Mouse (Mus musculus) lung, postnatal 0 days (tissue): ENCODE measurements at regions not wholly inside any gene's neighbourhood (a gene's known extent, or its start where the extent isn't known, plus 50 kb on each side); places are given as distances from the start of the nearest gene placed in this dataset.

Experiments
- ATAC-seq: fragments of 200-750 bp; cut with Nextera tagmentation; 2 replicates; pipeline ENCODE4 v1.8.0; 2017; ENCODE audit warnings: moderate library complexity
- DNase-seq: peaks from one replicate; pipeline ENCODE4 v3.0.0-alpha.2; 2016; ENCODE audit warnings: low spot score
- H3K27ac ChIP-seq: fragments of 300-500 bp; sonication (generic); 2 replicates; pipeline ENCODE4 v1.5.1; 2014; ENCODE audit warnings: antibody characterized with exemption, mild to moderate bottlenecking, low read length, mixed read lengths
- H3K27me3 ChIP-seq: fragments of 300-500 bp; sonication (generic); replicated peaks from 2 replicates; pipeline ENCODE4 v1.6.1; 2014; ENCODE audit warnings: low read length, mixed read lengths; ENCODE audit not compliant: insufficient read depth
- H3K36me3 ChIP-seq: fragments of 300-500 bp; sonication (generic); 2 replicates; pipeline ENCODE4 v1.6.1; 2014; ENCODE audit warnings: low read length, mixed read lengths; ENCODE audit not compliant: insufficient read depth
- H3K4me1 ChIP-seq: fragments of 300-500 bp; sonication (generic); 2 replicates; pipeline ENCODE4 v1.6.1; 2014; ENCODE audit warnings: antibody characterized with exemption, low read depth, low read length, mixed read lengths; ENCODE audit not compliant: insufficient read depth
- H3K4me2 ChIP-seq: fragments of 300-500 bp; sonication (generic); replicated peaks from 2 replicates; pipeline ENCODE4 v1.6.1; 2014; ENCODE audit warnings: low read depth, mild to moderate bottlenecking, low read length, moderate library complexity, mixed read lengths
- H3K4me3 ChIP-seq: fragments of 300-500 bp; sonication (generic); 2 replicates; pipeline ENCODE4 v1.5.1; 2014; ENCODE audit warnings: low read depth, low read length
- H3K9ac ChIP-seq: fragments of 300-500 bp; sonication (generic); replicated peaks from 2 replicates; pipeline ENCODE4 v1.6.1; 2014; ENCODE audit warnings: low read depth, mild to moderate bottlenecking
- H3K9me3 ChIP-seq: fragments of 300-500 bp; sonication (generic); 2 replicates; pipeline ENCODE4 v1.6.1; 2016; ENCODE audit warnings: low read length, mixed read lengths
- CTCF ChIP-seq: IDR thresholded peaks from 2 replicates; pipeline ENCODE4 v1.5.1; 2016; ENCODE audit warnings: antibody characterized with exemption, mild to moderate bottlenecking
- EP300 ChIP-seq: IDR thresholded peaks from 2 replicates; pipeline ENCODE4 v1.6.1; 2016; ENCODE audit warnings: antibody characterized with exemption, mild to moderate bottlenecking, control low read depth
- WGBS: fragments of 180-500 bp; shearing (Covaris S2); extraction: QIAGEN DNeasy Blood & Tissue Kit; methylation state at CpG from one replicate; pipeline ENCODE4 v1.1.7; 2014; 5-methylcytosine and 5-hydroxymethylcytosine counted together

GRCm38 (mm10) chr12:99073766-99074165, 153.4 kb downstream of the Ttc8 start:
- no peak for DNase-seq
- no peak for ATAC-seq
- no peak overlapping the region for H3K4me3 ChIP-seq
- H3K36me3 ChIP-seq: no peaks in the 10 kb centered on the region
- H3K4me1 ChIP-seq: no peaks in the 10 kb centered on the region
- no peak overlapping the region for H3K27ac ChIP-seq
- no peak overlapping the region for H3K9ac ChIP-seq
- 74% methylated on average over 5 of the region's 5 CpGs for WGBS
- no peaks in the 10 kb centered on the region for H3K9me3 ChIP-seq
- TF ChIP-seq CTCF (no peak), EP300 (no peak)
- no peak overlapping the region for H3K4me2 ChIP-seq
- H3K27me3 ChIP-seq: no peaks in the 10 kb centered on the region

GRCm38 (mm10) chr12:99077366-99077765, 157.0 kb downstream of the Ttc8 start:
- no peak overlapping the region for H3K4me2 ChIP-seq
- no peaks in the 10 kb centered on the region for H3K9me3 ChIP-seq
- no peak overlapping the region for H3K27ac ChIP-seq
- DNase-seq: no peak
- TF ChIP-seq CTCF: no peak
- no peaks in the 10 kb centered on the region for H3K36me3 ChIP-seq
- ATAC-seq: no peak
- H3K4me1 ChIP-seq: no peaks in the 10 kb centered on the region
- H3K27me3 ChIP-seq: no peaks in the 10 kb centered on the region
- no peak overlapping the region for H3K9ac ChIP-seq
- no peak overlapping the region for H3K4me3 ChIP-seq
- 35% methylated on average over 3 of the region's 3 CpGs for WGBS

DNA sequence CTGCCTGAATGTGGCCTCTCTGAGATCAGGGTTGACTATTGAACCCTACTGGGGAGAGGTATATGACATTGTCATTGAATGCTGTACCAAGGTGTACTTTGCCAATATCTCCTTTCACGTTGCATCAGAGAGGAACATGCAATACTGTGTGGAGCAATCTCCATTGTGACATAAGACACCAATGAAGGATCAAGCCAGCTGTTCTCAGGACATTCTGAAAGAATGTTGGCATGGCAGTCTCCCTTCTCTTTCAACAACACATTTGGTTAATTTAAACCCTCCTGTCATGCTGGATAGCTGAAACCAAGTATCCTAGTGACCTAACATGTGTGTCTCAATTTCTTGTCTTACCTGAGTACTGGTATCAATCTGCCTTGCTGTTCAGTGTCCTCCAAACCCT, 159.5 kb downstream of the Ttc8 start:
- Histone ChIP-seq H3K27ac (no peak overlapping the region), H3K9me3 (no peaks in the 10 kb centered on the region), H3K4me2 (no peak overlapping the region), H3K4me3 (no peak overlapping the region), H3K36me3 (no peaks in the 10 kb centered on the region), H3K9ac (no peak overlapping the region), H3K27me3 (0 out of 2 replicates have a peak, but pooled peaks cover 4% of the 10 kb centered on the region), H3K4me1 (no peaks in the 10 kb centered on the region)
- TF ChIP-seq EP300 (no peak), CTCF (no peak)
- ATAC-seq: no peak
- WGBS: 57% methylated on average over 1 of the region's 1 CpGs
- peak; percentile 31 for DNase-seq

DNA sequence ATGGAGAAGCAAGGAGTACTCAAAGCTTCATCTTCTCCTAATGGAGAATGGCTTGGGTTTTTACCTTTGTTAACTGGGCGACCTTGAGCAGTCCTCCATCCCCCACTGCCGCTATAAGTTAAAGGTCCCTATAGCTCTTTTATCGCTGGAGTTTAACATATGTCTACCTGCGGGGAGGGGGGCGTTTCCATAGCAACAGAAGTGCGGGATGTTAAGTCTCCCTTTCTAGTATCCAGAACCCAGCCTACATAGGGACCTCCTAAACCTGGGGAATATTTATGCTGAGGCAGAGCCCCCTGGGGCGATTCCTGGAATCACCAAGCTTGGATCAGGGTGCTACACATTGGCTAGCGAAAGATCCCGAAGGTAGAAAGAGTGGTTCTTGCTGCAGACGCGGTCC, 163.2 kb downstream of the Ttc8 start:
- TF ChIP-seq EP300 (no peak), CTCF (no peak)
- Histone ChIP-seq H3K4me3 (no peak overlapping the region), H3K9ac (no peak overlapping the region), H3K27ac (no peak overlapping the region), H3K9me3 (no peaks in the 10 kb centered on the region), H3K27me3 (0 out of 2 replicates have a peak, but pooled peaks cover 4% of the 10 kb centered on the region), H3K4me1 (no peaks in the 10 kb centered on the region), H3K4me2 (no peak overlapping the region), H3K36me3 (no peaks in the 10 kb centered on the region)
- 42% methylated on average over 11 of the region's 11 CpGs for WGBS
- no peak for DNase-seq
- ATAC-seq: no peak

GRCm38 (mm10) chr12:99084144-99084543, 163.8 kb downstream of the Ttc8 start:
- Histone ChIP-seq H3K9ac (no peak overlapping the region), H3K9me3 (no peaks in the 10 kb centered on the region), H3K4me1 (no peaks in the 10 kb centered on the region), H3K27ac (no peak overlapping the region), H3K4me2 (no peak overlapping the region), H3K36me3 (no peaks in the 10 kb centered on the region), H3K4me3 (no peak overlapping the region), H3K27me3 (0 out of 2 replicates have a peak, but pooled peaks cover 4% of the 10 kb centered on the region)
- DNase-seq: peak; percentile 80
- 3% methylated on average over 18 of the region's 18 CpGs for WGBS
- no peak for TF ChIP-seq EP300
- peak; percentile 99 for TF ChIP-seq CTCF
- ATAC-seq: peak; percentile 94

DNA sequence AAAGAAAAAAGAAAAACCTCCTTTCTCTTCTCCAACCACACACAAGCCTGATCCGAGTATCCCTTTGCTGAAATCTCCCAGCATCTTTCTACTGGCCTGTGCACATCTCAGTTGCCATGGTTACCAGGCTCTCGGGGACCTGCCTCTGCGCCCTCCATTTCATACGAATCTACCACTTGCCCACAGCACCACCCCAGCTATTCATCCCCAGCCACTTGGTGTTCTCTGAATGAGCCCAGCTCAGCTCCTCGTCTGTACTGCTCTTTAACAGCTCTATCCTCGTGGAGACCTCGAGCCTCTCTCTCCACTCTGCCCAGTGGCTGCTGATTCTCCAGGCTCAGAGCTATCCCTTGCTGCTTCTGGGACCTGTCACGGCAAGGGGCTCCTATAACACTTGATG, 166.9 kb downstream of the Ttc8 start:
- no peak overlapping the region for H3K4me3 ChIP-seq
- TF ChIP-seq CTCF: no peak
- TF ChIP-seq EP300: no peak
- no peak for ATAC-seq
- H3K27me3 ChIP-seq: 0 out of 2 replicates have a peak, but pooled peaks cover 4% of the 10 kb centered on the region
- H3K36me3 ChIP-seq: no peaks in the 10 kb centered on the region
- H3K4me2 ChIP-seq: no peak overlapping the region
- no peak for DNase-seq
- H3K9me3 ChIP-seq: no peaks in the 10 kb centered on the region
- 46% methylated on average over 8 of the region's 8 CpGs for WGBS
- H3K9ac ChIP-seq: no peak overlapping the region
- H3K4me1 ChIP-seq: no peaks in the 10 kb centered on the region
- no peak overlapping the region for H3K27ac ChIP-seq

DNA sequence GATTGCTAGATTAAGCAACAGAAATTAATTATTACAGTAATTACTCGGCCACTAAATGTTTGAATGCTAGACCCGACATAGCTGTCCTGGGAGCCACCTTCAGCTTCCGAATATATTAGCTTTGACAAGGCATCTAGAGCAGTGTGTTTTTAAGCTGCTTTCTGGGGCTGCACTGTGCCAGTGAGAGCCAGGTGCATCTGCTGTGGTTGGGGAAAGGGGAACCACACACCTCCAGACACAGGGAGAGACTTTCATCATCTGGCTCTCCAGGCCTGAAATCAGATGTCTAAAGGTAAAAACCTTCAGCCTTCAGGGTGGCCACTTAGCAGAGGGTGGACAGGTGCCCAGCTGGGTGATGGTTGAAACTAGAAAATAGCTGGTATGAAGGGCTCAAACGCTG, 171.4 kb downstream of the Ttc8 start:
- Histone ChIP-seq H3K4me3 (no peak overlapping the region), H3K27me3 (no peaks in the 10 kb centered on the region), H3K4me2 (no peak overlapping the region), H3K27ac (no peak overlapping the region), H3K36me3 (no peaks in the 10 kb centered on the region), H3K9me3 (no peaks in the 10 kb centered on the region), H3K4me1 (no peaks in the 10 kb centered on the region), H3K9ac (no peak overlapping the region)
- no peak for ATAC-seq
- 73% methylated on average over 4 of the region's 4 CpGs for WGBS
- TF ChIP-seq EP300: no peak
- no peak for DNase-seq
